Mouse (Mus musculus) heart, embryonic 13.5 days (tissue): ENCODE data around the gene Hic1. TPM values are rescaled to one million over a fixed set of nuclear protein-coding genes. Genes with fewer than 3 reads are reported as not detected.

ENCODE experiments used
- ATAC-seq: fragments of 200-750 bp; cut with Nextera tagmentation; 2 replicates; pipeline ENCODE4 v1.8.0; 2017; ENCODE audit warnings: moderate TSS enrichment; ENCODE audit not compliant: insufficient number of reproducible peaks, low FRiP score, low TSS enrichment; ENCODE audit errors: extremely low read depth
- H3K27ac ChIP-seq: fragments of 300-500 bp; sonication (generic); replicated peaks from 2 replicates; pipeline ENCODE4 v1.5.1; 2015; ENCODE audit warnings: moderate library complexity, mild to moderate bottlenecking, inconsistent platforms
- H3K27me3 ChIP-seq: fragments of 300-500 bp; sonication (generic); replicated peaks from 2 replicates; pipeline ENCODE4 v1.6.1; 2015; ENCODE audit warnings: mild to moderate bottlenecking, inconsistent platforms
- H3K36me3 ChIP-seq: fragments of 300-500 bp; sonication (generic); 2 replicates; pipeline ENCODE4 v1.6.1; 2015; ENCODE audit warnings: mild to moderate bottlenecking, inconsistent platforms
- H3K4me1 ChIP-seq: fragments of 300-500 bp; sonication (generic); 2 replicates; pipeline ENCODE4 v1.6.1; 2015; ENCODE audit warnings: inconsistent platforms
- H3K4me2 ChIP-seq: fragments of 300-500 bp; sonication (generic); 2 replicates; pipeline ENCODE4 v1.6.1; 2015; ENCODE audit warnings: inconsistent platforms, mild to moderate bottlenecking, moderate library complexity
- H3K4me3 ChIP-seq: fragments of 300-500 bp; sonication (generic); 2 replicates; pipeline ENCODE4 v1.5.1; 2015; ENCODE audit warnings: moderate library complexity, mild to moderate bottlenecking, inconsistent platforms
- H3K9ac ChIP-seq: fragments of 300-500 bp; sonication (generic); 2 replicates; pipeline ENCODE4 v1.6.1; 2015; ENCODE audit warnings: inconsistent platforms, mild to moderate bottlenecking, moderate library complexity
- H3K9me3 ChIP-seq: fragments of 300-500 bp; sonication (generic); 2 replicates; pipeline ENCODE4 v1.6.1; 2016; ENCODE audit warnings: inconsistent platforms
- WGBS: fragments of 180-500 bp; shearing (Covaris S2); methylation state at CpG from one replicate; pipeline ENCODE4 v1.1.7; 2015; ENCODE audit warnings: mixed read lengths; 5-methylcytosine and 5-hydroxymethylcytosine counted together
- polyA plus RNA-seq: library from polyadenylated mRNA; unstranded; fragments of >200 nt; fragmentation: Nextera tagmentation; extraction: Ambion mirVana; gene quantifications from 2 replicates; pipeline ENCODE4 v1.2.1, GENCODE M21; 2015

Hic1 gene
- polyA plus RNA-seq, 1 experiment from 2014 or later: 9.4 TPM

DNA sequence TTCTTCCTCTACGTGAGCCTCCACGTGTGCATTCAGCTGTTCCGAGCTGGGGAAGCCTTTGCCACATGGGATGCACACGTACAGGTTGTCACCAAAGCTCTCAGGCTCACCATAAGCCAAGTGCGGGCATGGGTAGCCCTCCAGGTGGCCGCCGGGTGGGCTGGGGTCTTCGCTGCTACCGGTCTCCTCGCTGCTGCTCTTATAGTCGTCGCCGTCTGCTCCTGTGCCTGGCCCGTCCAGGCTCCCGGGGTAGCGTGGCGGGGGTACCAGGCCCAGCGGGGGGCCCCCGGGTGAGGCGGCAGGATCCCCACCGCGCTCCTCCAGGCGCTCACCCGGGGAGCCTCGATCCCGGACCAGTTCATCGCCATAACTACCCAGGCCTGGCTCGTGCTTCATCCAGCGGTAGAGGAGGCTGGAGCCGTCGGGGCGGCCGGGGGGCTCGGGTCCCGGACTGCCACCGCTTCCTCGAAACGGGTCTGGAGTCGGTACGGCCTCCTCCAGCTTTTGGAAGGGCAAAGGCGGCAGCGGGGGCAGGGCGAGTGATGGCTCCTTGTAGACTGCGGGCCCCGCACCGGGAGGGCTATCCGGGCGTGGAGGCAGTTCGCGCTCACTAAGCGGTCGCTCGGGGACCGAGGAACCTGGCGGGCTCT, 3.0 kb downstream of the Hic1 start:
- Histone ChIP-seq H3K9ac (peak overlapping the region; percentile 88), H3K4me1 (peaks cover 94% of the 10 kb centered on the region), H3K27me3 (peaks cover 85% of the 10 kb centered on the region), H3K27ac (peak overlapping the region; percentile 89), H3K4me2 (peak overlapping the region; percentile 97), H3K9me3 (no peaks in the 10 kb centered on the region), H3K36me3 (peaks cover 52% of the 10 kb centered on the region), H3K4me3 (peak overlapping the region; percentile 79)
- WGBS: 7% methylated on average over 55 of the region's 55 CpGs
- ATAC-seq: no peak

DNA sequence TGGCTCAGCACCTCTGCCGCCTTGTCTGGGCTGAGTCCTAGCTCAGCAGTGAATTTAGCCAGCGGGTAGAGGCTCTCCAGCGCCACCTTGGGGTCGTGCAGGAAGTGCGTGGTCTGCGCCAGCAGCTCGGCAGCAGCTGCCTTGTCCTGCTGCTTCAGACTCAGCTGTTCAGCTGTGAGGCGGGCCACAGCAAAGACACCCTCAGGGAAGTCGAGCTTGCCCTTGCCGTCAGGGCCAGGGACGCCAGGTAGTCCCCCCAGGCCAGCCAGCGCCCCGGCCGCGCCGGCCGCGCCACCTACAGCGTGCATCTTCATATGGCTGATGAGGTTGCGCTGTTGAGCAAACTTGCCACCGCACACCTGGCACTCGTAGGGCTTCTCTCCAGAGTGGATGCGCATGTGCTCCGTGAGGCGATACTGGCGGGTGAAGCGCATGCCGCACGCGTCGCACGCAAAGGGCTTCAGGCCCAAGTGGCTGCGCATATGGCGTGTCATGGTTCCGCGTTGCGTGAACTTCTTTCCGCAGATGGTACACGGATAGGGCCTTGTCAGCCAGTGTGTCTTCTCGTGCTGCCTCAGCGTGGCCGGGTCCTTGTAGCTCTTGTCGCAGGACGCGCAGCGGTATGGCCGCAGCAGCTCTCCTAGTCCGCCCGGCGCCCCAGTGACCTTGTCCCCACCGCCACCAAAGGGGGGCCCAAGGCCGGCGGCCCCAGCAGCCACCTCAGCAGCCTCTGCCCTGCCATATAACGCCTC, 3.7 kb downstream of the Hic1 start:
- Histone ChIP-seq H3K36me3 (peaks cover 59% of the 10 kb centered on the region), H3K4me2 (peak overlapping the region; percentile 97), H3K4me1 (peaks cover 95% of the 10 kb centered on the region), H3K9me3 (no peaks in the 10 kb centered on the region), H3K27me3 (peaks cover 78% of the 10 kb centered on the region), H3K9ac (peak overlapping the region; percentile 88), H3K4me3 (peak overlapping the region; percentile 79), H3K27ac (peak overlapping the region; percentile 89)
- no peak for ATAC-seq
- WGBS: 7% methylated on average over 54 of the region's 54 CpGs

DNA sequence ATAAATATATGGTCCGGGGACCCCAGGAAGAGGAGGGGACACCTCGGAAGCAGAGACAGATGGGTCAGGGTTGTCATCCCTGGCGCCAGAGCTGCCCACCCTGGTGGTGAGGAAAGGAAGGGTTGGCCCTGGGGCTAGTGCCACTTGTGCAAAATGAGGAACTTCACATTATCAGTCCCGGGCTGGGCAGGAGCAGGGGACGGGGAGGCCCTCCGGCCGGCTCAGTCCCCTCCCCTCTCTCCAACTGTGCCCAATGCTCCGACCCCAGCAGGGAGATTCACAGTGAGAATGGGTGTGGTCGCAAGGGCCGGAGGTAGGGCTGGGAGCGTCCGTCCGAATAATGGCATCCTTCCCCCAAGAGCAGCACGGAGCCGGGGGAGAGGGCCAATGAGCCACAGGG, 4.6 kb downstream of the Hic1 start:
- H3K4me2 ChIP-seq: peak overlapping the region; percentile 97
- peak overlapping the region; percentile 13; the same call in 1 of the 2 replicates for H3K27ac ChIP-seq
- peaks cover 69% of the 10 kb centered on the region for H3K27me3 ChIP-seq
- WGBS: 24% methylated on average over 15 of the region's 15 CpGs
- H3K9ac ChIP-seq: peak overlapping the region; percentile 88
- H3K4me1 ChIP-seq: peaks cover 87% of the 10 kb centered on the region
- H3K9me3 ChIP-seq: no peaks in the 10 kb centered on the region
- ATAC-seq: no peak
- peak overlapping the region; percentile 79 for H3K4me3 ChIP-seq
- H3K36me3 ChIP-seq: peaks cover 67% of the 10 kb centered on the region

- 72% methylated on average over 2 of the region's 2 CpGs for WGBS
- Histone ChIP-seq H3K4me1 (peaks cover 80% of the 10 kb centered on the region), H3K36me3 (peaks cover 74% of the 10 kb centered on the region), H3K9me3 (no peaks in the 10 kb centered on the region), H3K4me2 (peak overlapping the region; percentile 97), H3K9ac (peak overlapping the region; percentile 88), H3K4me3 (peak overlapping the region; percentile 79), H3K27me3 (peaks cover 62% of the 10 kb centered on the region), H3K27ac (0 out of 2 replicates have a peak overlapping the region, but pooled peaks have one; percentile 9)
- no peak for ATAC-seq
Measured at GRCm38 (mm10) chr11:75164051-75164450, 5.3 kb downstream of the Hic1 start.

- Histone ChIP-seq H3K27ac (peak overlapping the region; percentile 66; the same call in 1 of the 2 replicates), H3K36me3 (peaks cover 79% of the 10 kb centered on the region), H3K4me2 (peak overlapping the region; percentile 97), H3K27me3 (peaks cover 55% of the 10 kb centered on the region), H3K4me1 (peaks cover 75% of the 10 kb centered on the region), H3K9me3 (no peaks in the 10 kb centered on the region), H3K9ac (peak overlapping the region; percentile 88; the same call in 1 of the 2 replicates), H3K4me3 (peak overlapping the region; percentile 8; the same call in 1 of the 2 replicates)
- WGBS: 81% methylated on average over 6 of the region's 6 CpGs
- no peak for ATAC-seq
Measured at GRCm38 (mm10) chr11:75163379-75163778, 5.9 kb downstream of the Hic1 start.

- H3K27ac ChIP-seq: peak overlapping the region; percentile 66
- no peak for ATAC-seq
- 87% methylated on average over 12 of the region's 12 CpGs for WGBS
- H3K9me3 ChIP-seq: no peaks in the 10 kb centered on the region
- peaks cover 68% of the 10 kb centered on the region for H3K4me1 ChIP-seq
- H3K27me3 ChIP-seq: peaks cover 48% of the 10 kb centered on the region
- H3K36me3 ChIP-seq: peaks cover 80% of the 10 kb centered on the region
- H3K9ac ChIP-seq: peak overlapping the region; percentile 88; the same call in 1 of the 2 replicates
- 0 out of 2 replicates have a peak overlapping the region, but pooled peaks have one; percentile 97 for H3K4me2 ChIP-seq
- no peak overlapping the region for H3K4me3 ChIP-seq
Measured at GRCm38 (mm10) chr11:75162591-75163080, 6.7 kb downstream of the Hic1 start.

GRCm38 (mm10) chr11:75161417-75162008, 7.8 kb downstream of the Hic1 start:
- Histone ChIP-seq H3K4me3 (no peak overlapping the region), H3K4me2 (no peak overlapping the region), H3K9ac (no peak overlapping the region), H3K36me3 (peaks cover 74% of the 10 kb centered on the region), H3K4me1 (peaks cover 68% of the 10 kb centered on the region), H3K9me3 (no peaks in the 10 kb centered on the region), H3K27me3 (peaks cover 37% of the 10 kb centered on the region), H3K27ac (peak overlapping the region; percentile 66)
- ATAC-seq: no peak
- 30% methylated on average over 4 of the region's 4 CpGs for WGBS

GRCm38 (mm10) chr11:75160954-75161353, 8.4 kb downstream of the Hic1 start:
- Histone ChIP-seq H3K4me3 (no peak overlapping the region), H3K4me2 (no peak overlapping the region), H3K4me1 (peaks cover 68% of the 10 kb centered on the region), H3K27me3 (peaks cover 31% of the 10 kb centered on the region), H3K9me3 (no peaks in the 10 kb centered on the region), H3K9ac (no peak overlapping the region), H3K27ac (peak overlapping the region; percentile 66; the same call in 1 of the 2 replicates), H3K36me3 (peaks cover 72% of the 10 kb centered on the region)
- WGBS: 72% methylated on average over 7 of the region's 7 CpGs
- no peak for ATAC-seq

DNA sequence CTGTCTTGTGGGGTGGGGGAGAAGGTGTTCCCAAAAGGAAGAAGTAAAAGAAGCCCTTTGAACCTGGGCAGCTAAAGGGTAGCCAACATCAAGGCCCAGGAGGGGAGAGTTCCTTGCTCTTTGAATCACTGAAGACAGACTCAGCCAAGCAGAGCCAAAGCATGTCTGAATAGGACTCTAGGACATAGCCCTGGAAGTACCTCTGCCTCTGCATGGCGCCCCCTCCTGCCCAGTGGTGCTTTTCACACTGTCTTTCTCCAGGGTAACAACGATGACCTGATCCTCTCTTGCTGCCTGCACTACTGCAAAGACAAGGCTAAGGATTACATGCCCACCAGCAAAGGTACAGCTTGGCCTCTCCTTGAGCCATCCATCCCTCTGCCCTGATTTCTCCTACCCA, 9.8 kb downstream of the Hic1 start:
- Histone ChIP-seq H3K36me3 (peaks cover 63% of the 10 kb centered on the region), H3K9me3 (no peaks in the 10 kb centered on the region), H3K4me1 (peaks cover 57% of the 10 kb centered on the region), H3K9ac (no peak overlapping the region), H3K27ac (no peak overlapping the region), H3K27me3 (peaks cover 17% of the 10 kb centered on the region), H3K4me3 (no peak overlapping the region), H3K4me2 (no peak overlapping the region)
- ATAC-seq: no peak
- 46% methylated on average over 2 of the region's 2 CpGs for WGBS

GRCm38 (mm10) chr11:75158432-75158831, 10.9 kb downstream of the Hic1 start:
- Histone ChIP-seq H3K4me3 (no peak overlapping the region), H3K27me3 (peaks cover 6% of the 10 kb centered on the region; the same call in 1 of the 2 replicates), H3K4me1 (peaks cover 55% of the 10 kb centered on the region), H3K9me3 (no peaks in the 10 kb centered on the region), H3K27ac (0 out of 2 replicates have a peak overlapping the region, but pooled peaks have one; percentile 7), H3K9ac (no peak overlapping the region), H3K4me2 (no peak overlapping the region), H3K36me3 (peaks cover 52% of the 10 kb centered on the region)
- WGBS: 90% methylated on average over 14 of the region's 14 CpGs
- ATAC-seq: no peak

DNA sequence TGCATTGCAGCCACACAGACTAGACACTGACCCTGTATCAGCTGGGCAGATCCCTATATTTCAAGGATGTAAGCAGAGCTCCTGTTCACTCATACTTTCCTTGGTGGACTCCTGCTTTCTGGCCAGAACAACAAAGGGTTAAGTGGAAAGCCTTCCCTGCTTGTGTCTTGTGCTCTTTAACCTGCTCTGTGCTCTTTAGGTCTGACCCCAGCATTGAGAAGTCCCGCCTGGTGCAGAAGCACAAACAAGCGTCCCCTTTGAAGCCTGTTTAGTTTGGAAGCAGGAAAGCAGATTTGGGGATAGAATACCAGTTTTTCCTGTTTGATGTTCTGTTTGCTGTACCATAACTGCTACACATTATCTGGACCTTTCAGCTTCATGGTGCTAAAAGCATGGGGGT, 11.4 kb downstream of the Hic1 start:
- peaks cover 53% of the 10 kb centered on the region for H3K4me1 ChIP-seq
- no peaks in the 10 kb centered on the region for H3K9me3 ChIP-seq
- 63% methylated on average over 2 of the region's 2 CpGs for WGBS
- peaks cover under 1% of the 10 kb centered on the region; the same call in 1 of the 2 replicates for H3K27me3 ChIP-seq
- no peak overlapping the region for H3K4me3 ChIP-seq
- H3K36me3 ChIP-seq: peaks cover 50% of the 10 kb centered on the region
- no peak overlapping the region for H3K9ac ChIP-seq
- no peak overlapping the region for H3K27ac ChIP-seq
- ATAC-seq: no peak
- no peak overlapping the region for H3K4me2 ChIP-seq
